8 mouse cellular contexts compared by ENCODE assay signal in the genomic region with DNA sequence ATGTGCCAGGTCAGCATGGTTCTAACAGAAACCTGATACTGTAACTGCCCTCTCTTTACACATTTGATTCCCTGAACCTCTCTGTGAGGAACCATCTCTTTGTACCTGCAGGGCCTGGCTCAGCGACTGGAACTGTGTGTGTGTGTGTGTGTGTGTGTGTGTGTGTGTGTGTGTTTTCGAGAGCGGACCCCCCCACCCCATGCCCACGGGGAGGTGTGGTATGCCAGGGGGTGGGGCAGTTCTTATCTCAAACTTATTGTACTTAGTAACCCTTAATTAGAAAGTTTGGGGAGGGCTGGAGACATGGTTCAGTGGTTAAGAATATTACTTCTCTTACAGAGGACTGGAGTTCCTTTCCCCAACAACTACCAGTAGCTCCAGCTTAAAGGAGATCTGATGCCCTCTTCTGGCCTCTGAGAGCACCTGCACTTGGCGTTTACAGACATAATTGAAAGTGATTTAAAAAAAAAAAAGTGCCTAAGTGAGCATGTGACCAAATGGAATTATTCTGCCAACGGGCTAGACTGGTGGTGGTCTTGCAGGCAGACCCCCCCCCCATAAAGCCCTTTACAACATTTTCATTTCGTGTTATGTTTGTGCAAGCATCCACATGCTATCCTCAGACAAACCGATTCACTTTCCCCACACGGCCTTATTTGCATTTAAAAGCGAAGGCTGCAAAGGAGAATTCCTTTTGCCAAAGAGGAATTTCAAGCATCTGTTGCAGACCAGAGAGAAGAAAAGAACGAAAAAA.
DNase-seq lines count a peak whose midpoint lies in the region; TF ChIP-seq lines count a peak whose summit lies in the region.

No protein-coding gene starts in this region.

- peak; percentile 90 for DNase-seq in heart, adult 11 months
- DNase-seq in heart, postnatal 25 days (ENCODE audit: low spot score): no peak
- peak; percentile 46 for DNase-seq in cerebellum, adult 8-10 months
- DNase-seq in frontal cortex, adult 2 months (ENCODE audit: extremely low spot score in 1 of 2, low spot score in 1 of 2): peak; percentile 9 to 76
- DNase-seq in induced T-regulatory cell, adult 2 months (ENCODE audit: low read depth): peak; percentile 55
- DNase-seq in left cerebral cortex, adult 2 months (ENCODE audit: extremely low spot score in 1 of 2, low spot score in 2 of 2): peak; percentile 18 to 35
- peak; percentile 49 to 67 for DNase-seq in right cerebral cortex, postnatal 10 days (ENCODE audit: low spot score in 2 of 2)

- H3K36me3 ChIP-seq in macrophage (ENCODE audit: inconsistent target): no peaks in the 10 kb centered on the region

- intact Hi-C loops in heart, postnatal 25 days (cut with DNase I): loop anchor here (5.0 kb wide), 2 partner anchors 77 to 162 kb away; a partner anchor contains a TSS
- intact Hi-C loops in left cerebral cortex, adult 2 months (cut with DNase I): loop anchor here (1.0 to 2.0 kb wide), 2 partner anchors 77 to 167 kb away; a partner anchor contains a TSS

- H3K79me2 ChIP-seq in macrophage (ENCODE audit: inconsistent target): no peaks in the 10 kb centered on the region

- peak overlapping the region; percentile 84 for H3K27ac ChIP-seq in left cerebral cortex, adult 2 months
- H3K27ac ChIP-seq in macrophage: peak overlapping the region; percentile 30

- H3K4me3 ChIP-seq in left cerebral cortex, adult 2 months: peak overlapping the region; percentile 42
- H3K4me3 ChIP-seq in macrophage (ENCODE audit: inconsistent target): peak overlapping the region; percentile 28

- TF ChIP-seq CTCF in left cerebral cortex, adult 2 months (IDR thresholded peaks at IDR 0.05): peak; percentile 65

- 16% methylated on average over 8 of the region's 11 CpGs for WGBS in macrophage (ENCODE audit: missing documents)
